Mouse (Mus musculus) cerebellum, adult 18-20 months (tissue): ENCODE data around the gene Map3k7cl.

Source experiments
- DNase-seq, 2 experiments: peaks; one replicate each; pipeline ENCODE4 v3.0.0; 2021

The Map3k7cl gene

DNA sequence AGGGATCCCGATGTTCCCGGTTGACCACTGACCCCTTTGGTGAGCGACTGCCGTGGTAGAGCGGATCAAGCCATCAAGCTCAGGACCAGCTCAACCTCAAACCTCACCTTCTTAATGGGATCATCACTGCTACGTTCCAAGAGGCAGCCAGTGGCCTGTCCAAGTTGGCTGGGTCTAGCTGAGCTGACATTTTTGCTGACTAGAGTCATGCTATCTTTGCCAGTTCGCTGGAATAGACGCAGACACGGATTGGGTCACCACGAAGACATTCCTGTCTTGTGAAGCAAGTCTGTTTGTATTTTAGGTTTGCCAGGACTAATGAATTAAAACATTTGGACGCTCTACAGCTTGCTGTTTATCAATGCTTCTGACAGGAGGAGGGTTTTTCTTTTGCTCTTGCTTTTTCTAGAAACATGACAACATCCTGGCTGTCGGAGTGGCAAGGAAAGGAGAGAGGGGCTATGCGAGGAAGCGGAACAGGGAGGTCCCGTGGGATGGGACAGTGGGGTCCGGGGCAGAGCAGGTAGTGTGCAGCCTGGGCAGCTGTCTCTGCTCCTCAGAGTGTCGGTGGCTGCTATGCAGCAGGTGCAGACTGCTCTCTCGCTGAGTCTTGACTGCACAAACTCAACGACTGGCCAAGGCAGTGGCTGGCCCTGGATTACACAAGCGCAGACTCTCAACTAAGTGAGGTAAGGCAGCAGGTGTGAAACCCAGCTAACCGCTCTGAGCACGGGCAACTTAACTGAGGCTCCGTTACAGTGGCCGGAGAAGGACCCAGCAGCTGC is at the start of gene Map3k7cl:
Map3k7cl (plus strand) TSS at position 424 of the 785 bp plus-strand sequence.
- DNase-seq: no peak

DNA sequence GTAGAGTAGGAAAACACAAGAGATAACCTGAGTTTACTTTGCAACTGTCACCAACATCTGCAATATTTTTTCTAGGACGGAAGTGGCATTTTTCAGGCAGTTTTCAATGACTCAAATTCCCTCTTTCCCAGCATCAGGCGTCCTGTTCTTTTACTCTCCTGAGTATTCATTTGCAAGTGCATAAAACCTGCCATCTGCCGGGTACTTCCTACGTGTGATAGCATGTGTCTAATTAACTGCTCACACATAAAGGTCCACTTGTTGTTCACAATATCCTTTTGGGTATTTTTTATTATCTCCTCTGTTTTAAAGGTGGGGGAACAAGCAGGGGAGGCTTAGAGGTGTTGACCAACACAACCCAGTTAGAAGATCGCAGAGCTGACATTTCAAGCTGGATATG is 41.4 kb upstream of the Map3k7cl start:
- DNase-seq: no peak

DNA sequence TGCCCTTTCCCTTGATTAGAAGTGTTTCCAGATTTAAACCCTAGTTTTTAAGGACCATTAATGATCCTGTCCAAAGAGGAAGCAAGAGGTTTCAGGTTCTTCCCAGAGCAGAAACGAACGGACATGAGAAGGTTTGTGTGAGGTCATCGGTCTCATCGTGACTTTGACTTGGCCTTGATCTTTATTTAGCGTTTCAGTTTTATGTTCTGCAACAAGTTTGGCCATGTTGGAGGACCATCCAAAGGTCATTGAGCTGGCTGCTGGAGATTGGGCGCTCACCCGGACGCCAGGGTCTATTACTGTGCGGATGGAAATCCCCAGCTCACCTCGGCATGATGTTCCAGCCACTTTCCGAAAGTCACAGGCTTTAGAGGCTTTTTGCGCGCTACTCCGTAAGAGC is 40.8 kb upstream of the Map3k7cl start:
- DNase-seq: no peak

DNA sequence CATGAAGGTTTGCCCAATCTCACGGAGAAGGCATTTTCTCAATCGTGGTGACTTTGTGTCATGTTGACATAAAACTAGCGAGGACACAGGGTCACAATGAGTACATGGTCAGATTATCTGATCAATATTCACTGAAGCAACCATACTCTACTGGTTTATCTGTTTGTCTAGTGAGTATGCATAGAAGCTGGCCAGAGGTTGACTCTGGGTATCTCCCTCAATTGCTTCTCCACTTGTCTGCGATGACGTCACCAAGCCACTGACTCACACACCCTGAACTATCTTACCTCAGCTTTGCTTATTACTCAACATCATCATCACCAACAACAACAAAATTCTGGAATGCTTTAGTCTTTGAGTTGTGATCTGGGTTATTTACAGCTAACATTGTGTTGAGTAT is 28.9 kb upstream of the Map3k7cl start:
- DNase-seq: no peak

DNA sequence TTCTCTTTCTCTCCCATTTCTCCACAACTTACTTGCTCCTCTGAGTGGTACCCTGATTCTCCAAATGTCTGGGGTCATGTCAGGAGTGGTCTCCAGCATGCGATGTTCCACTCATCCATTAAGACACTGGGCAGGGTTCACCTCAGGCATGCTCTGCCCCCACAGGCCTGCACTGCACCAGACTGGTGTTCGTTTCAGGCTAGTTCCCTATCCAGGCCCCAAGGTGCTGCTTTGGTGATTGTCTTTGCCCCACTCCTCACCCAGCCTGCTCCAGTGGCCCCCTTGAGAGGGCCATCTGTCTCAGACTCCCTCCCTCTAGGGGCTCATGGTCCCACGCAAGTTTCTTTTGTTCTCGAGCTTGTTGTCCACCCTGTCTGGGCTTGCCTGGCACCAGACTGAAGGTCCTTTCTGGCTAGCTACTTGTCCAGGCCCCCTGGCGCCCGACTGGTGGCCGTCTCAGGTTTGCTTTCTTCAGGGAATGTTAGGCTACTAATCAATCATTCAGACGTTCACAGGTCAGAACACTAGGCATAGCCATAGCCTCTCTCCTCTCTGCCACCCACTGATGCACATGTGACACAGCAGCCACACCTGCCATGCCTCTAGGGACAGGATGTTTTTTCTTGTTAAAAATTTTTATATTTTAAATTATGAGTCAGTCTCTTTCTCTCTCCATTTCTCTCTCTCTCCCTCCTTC is 25.4 kb upstream of the Map3k7cl start:
- no peak for DNase-seq

DNA sequence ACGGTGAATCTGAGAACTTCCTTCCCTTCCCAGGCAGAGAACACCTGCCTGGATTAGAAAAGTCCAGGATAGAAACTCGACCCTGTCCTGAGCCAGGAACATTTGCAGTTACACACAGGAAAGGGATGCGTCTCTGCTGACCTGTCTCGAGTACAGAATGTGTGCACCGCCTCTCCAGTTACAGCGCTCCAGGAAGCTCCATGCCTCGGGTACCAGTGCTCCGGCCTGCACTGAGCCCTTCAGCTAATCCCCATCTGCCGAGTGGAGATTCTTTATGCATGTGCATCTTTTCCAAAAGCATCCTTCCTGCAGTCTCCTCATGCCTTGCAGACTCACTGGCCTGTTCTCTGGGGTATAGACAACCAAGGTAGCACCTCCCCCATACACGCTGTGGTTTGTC is 24.4 kb upstream of the Map3k7cl start:
- DNase-seq: no peak

DNA sequence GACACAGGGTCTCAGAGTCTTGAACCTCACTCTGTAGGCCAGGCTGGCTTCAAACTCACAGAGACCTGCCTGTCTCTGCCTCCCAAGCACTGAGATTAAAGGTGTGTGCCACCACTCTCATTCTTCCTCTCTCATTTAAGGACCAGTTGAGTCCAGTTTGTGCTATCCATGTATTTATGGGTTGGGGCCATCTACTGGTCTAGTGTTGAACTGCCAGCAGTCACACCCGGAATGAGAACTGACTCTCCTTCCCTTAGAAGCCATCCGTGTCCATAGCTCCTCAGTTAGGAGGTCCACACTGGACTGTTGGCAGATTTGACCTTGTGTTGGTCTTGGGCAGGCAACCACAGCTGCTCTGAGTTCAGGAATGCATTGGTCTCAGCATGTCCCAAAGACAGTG is 4.8 kb upstream of the Map3k7cl start:
- DNase-seq: no peak

DNA sequence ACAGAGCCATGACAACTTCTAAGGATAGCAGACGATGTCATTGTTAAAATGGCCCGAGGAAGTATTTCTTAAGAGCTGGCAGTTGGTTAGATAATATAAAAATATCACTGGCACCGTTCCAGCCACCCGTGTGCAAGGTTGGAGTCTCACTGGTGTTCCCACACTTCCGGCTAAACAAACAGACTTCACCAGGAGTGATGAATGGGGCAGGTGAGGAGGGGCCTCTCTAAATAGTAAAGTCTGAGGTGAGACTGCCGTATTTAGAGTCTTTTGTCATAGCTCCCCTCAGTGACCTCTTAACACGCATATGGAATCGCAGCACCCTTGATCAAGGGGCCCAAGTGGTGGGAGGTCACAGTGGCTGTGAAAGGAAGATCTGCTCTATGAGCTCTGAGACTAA is 3.2 kb downstream of the Map3k7cl start:
- no peak for DNase-seq

DNA sequence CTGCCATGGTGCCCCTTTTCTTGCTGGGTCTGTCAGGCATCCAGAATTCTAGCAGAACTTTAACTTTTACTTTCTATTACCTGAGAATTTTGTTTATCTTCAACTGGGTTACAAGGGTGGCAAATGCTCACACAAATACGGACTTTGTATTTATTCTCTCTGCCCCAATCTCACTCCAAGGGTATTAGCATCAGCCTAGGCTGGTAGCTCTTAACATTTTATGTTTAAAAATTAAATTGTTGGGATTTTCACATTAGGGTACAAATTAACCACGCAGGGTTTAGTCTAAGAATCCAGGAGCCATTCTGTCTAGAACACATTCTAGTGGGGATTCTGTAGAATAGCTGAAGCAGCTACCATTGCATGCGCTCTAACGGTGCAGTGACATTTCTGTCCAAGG is 8.4 kb downstream of the Map3k7cl start:
- DNase-seq: no peak

DNA sequence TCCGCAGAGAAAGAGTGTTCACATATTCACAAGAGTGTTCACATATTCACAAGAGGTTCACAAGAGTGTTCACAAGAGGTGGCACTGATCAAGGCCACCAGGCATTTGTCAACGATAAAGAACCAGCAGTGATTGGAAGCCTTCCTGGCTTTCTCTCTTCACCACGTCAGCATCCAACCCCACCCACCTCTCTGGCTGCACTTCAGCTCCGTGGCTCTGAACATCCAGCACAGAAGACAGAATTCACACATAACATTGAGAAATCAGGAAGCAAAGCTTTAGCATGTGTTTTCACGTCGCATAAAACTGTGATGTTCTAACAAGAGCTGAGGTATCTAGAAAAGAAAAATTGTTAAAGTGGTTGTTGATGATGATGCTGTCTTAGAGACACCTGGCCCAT is 10.4 kb downstream of the Map3k7cl start:
- DNase-seq: no peak

DNA sequence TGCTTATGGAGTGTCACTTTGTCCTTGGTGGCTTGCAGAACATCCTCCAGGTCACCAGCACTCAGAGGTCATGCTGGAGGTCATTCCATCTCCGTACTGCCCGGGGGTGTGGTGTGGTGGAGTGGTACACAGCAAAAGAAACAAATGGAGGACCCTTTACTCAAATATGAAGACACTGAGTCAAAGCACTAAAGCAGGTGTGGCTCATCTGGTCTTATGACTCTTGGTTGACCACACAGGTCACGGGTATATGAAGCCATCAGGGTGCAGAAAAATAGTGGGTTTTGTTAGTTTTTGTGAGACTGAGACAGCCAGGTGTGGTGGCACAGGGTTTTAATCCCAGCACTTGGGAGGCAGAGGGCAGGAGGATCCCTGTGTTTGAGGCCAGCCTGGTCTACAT is 11.4 kb downstream of the Map3k7cl start:
- no peak for DNase-seq

DNA sequence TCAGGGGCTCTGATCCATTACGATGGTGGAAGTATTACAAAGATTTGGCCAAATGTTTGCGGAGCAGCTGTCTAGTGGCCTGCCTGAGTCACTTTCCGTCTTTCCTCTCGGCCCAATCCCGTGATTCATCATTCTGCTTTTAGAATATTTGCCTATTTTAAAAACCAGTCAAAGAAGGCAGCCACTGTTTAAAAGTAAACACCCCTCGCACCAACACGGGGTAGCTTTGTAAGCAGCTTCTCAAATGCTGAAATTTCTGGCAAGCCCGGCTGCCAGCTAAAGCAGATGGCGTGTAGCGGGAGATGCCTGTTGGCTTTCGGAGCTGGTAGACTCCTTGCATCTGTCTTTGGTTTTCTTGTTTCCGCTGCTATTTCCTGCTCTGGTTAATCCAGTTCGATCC is 14.4 kb downstream of the Map3k7cl start:
- DNase-seq: peak; percentile 65 to 71

DNA sequence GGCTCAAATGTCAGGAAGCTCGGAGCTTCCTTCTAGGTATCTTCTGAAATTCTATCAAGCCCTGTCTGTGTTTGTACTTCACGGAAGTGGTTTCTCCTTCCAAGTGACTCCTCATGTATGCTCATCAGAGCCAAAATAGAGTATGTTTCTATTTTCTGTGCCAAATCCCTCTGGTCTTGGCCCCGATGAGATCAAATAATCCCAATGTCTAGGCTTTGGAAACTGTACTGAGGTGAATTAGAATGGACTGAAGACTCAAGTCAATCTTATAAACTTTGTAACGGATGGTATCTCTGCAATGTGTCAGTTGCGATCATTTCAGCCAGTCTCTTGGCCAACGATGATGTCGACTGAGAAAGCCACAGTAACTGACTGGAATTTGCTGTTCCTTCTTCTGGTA is 15.1 kb downstream of the Map3k7cl start:
- no peak for DNase-seq

DNA sequence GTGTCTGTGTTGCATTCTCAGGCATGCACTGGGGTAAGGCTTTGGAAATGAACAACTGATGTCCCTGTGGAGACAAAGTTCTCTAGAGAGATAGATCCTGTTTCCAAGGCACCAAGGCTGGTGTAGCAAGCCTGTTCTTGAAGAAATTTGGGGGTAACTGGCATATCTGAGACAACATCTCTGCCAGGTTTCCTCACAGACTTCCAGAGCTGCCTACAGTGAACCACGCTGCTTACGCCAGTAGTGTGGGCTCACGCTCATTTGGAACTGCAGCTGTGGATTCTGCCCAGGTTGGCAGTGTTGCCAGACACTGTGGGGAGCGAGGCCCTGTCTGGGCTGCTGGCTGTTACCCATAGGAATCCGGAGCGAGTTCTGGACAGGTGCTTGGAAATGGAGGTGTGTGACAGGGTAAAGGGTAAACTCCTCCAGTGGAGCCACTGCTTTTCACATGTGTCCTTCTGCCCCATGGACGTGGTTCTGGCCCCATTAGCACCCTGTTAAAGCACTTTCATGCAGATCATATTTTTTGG is 16.5 kb downstream of the Map3k7cl start:
- no peak for DNase-seq

DNA sequence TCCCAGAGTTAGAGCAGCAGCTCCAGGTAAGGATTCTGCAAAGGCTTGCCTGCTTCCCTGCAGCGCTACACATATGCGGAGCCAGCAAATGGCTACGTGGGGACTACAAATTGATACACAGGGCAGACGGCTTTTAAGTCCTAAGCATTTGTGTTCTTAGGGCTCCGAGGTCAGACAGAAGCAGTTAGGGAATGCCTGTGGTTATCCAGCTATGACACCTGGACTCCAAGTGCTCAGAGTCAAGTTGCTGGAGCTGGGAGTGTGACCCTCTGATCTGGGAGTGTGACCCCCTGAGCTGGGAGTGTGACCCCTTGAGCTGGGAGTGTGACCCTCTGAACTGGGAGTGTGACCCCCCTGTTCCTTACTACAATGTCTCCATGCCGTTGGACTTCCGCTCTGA is 17.2 kb downstream of the Map3k7cl start:
- DNase-seq: no peak

DNA sequence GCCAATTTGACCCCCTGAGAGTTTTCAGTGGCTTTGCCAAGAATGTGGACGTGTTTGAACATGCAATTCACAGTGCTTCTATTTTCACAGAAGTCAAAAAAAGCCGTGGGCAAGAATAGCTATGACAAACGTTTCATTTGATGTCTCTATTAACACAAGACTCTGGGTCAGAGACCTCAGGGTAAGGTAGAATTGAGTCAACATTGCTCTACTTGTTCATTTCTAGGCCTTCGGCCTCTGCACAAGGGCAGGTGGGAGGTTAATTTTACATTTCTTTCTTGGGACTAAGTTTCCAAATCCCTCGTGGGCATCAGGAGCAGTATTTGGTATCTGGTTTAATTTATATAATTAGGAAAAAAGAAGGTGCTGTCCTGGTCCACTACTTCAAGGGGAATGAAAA is 20.3 kb downstream of the Map3k7cl start:
- no peak for DNase-seq

DNA sequence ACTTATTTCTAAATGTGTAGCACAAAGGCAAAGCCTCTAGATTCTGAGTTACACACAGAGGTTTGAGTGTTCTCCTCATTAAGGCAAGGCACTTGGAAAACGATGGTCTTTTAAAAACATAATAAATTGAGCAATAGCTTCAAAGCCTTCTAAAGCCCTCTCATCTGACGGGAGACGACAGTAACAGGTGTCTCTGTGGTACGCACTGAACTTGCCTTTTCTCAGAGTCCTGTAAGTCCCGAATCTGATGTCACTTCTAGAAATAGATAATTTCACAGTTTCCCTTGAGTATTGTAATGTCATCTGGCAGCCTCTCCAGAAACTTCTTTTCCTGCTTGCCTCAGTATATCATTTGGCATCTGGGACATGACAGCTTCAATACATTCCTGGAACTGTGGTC is 21.0 kb downstream of the Map3k7cl start:
- DNase-seq: no peak

DNA sequence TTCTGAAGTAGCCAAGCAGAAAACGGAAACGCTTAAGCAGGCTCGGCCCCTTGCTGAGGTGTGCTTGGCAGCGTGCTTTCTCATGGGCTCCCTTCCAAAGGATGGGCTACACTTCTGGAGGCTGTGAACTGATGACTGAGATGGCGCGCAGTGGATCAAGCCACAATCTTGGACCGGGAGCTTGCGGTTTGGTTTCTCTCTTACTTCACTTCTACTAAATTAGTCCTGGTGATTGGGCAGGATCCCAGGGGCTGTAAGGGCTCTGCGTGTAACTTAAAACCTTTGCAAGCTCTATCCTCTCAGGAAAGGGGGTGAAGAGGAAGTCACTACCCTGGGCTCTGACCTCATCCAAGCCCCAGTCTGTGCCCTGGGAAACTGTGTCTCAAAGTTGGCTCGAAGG is 22.5 kb downstream of the Map3k7cl start:
- no peak for DNase-seq

DNA sequence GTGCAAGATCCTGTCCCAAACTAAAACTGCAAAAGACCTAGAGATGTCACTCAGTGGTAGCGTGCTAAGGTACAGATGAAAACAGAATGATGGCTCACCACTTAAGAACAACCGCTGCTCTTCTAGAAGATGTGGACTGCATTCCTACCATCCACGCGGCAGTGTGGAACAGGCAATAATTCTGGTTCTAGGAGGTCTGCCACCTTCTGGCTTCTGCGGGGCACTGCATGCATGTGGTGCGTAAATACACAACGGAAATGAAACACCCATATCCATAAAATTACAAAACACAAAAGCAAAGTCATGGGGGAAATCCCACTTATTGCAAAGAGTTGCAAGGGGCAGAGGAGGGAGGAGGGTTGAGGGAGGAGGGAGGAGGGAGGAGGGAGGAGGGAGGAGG is 25.8 kb downstream of the Map3k7cl start:
- peak; percentile 32 to 47 for DNase-seq

DNA sequence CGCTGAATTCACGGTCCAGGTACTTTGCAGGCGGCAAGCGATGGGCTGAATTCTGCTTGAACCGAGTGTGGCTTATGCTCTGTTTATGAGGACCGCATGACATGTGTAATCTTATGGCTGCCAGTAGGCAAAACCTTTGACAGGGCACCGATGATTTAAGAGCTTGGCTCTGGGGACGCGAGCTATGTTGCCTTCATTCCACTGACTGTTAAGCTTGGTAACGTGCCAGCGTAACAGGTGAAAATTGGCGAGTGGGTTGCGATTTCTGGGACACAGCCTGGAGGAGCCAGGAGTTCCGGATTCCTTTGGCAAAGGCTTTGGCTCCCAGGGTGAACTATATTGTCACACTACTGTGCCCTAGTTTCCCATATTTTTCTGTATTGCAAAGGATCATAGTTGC is 26.3 kb downstream of the Map3k7cl start:
- peak; percentile 87 to 91 for DNase-seq

DNA sequence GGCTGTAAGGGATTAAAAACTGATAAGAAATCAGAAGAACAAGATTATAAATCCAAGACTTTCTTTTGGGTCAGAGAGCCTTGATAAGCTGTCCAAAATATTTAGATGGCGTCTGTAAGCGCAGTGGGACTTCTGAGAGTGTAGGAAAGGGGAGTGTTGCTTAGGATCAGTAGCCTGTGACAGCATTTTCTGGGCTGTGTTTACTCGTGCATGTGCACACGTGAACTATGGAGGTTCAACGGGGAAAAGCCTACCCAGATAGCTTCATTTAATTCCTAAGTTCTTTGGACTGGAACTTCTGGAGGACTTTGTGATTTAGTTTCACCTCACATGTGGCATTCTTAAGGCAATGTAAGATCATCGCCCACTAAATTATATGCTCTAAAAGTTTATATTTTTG is 29.6 kb downstream of the Map3k7cl start:
- DNase-seq: no peak

DNA sequence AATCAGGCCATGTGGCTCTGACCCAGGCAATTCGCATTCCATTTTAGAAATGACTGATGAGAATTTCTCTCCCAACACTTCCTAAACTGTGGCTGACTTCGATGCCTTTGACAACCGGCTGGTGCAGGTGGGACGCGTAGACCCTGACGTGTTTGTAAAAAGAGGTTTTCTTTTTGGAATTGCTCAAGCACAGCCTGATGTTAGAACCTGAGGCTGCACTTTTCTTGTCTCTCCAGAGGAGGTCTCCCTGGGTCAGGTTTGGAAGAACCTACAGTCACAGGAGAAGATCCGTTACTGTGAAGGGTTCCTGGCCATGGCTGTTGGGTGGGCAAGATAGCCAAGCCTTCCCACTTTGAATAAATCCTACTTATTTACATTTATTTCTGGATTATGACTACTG is 31.5 kb downstream of the Map3k7cl start:
- DNase-seq: no peak

DNA sequence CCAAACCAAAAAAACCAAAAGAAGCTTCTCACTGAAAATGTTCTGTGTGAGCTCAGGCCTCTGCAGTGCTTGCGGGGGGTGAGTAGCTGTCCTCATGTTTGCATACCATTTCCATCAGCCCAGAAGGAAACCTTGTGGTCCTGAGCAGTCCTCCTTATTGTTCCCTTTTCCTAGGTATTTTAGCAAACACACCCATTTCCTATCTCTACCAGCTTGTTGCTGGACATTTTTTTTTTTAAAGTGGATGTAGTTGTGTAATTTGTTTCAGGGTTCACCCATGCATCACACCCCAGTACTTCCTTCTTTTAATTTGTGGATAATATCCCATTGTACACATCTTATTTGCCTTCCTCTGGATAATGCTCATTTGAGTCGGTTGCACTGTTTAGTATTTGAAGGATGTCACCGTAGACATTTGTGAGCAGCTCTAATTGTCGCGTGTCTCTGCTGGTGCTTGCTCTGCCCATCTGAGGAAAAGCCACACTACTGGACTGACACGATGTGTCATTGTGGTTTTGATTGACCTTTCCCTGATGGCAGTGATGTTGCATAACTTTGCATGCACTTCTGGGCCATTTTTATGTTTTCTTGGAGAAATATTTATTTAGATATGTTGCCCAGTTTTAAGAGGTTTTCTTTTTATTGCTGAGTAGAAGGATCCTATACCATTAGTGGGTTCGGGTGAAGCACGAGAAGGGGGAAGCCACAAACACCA is 32.6 kb downstream of the Map3k7cl start:
- no peak for DNase-seq

DNA sequence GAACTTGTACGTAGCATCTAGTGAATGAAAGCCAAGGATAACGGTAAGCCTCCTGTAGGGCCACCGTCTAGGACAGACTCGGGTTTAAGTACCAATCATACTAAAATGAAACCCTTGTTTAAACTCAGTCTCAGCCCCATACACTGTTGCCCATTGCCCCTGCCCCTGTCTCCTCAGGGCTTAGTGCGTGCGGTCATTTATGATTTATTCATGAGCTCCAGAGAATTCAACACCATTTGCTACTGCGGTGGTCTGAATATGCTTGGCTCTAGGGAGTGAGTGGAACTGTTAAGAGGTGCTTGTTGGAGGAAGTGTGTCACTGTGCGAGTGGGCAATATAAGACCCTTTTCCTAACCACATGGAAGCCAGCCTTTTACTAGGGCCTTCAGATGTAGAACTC is 34.7 kb downstream of the Map3k7cl start:
- DNase-seq: no peak
